Mouse (Mus musculus): Measurements from ENCODE around the gene Cisd1. TPM values are rescaled to one million over a fixed set of nuclear protein-coding genes. Genes with fewer than 3 reads are reported as not detected.

Cisd1 gene
- polyA plus RNA-seq, 1 experiment from 2014 or later = 223 TPM

DNA sequence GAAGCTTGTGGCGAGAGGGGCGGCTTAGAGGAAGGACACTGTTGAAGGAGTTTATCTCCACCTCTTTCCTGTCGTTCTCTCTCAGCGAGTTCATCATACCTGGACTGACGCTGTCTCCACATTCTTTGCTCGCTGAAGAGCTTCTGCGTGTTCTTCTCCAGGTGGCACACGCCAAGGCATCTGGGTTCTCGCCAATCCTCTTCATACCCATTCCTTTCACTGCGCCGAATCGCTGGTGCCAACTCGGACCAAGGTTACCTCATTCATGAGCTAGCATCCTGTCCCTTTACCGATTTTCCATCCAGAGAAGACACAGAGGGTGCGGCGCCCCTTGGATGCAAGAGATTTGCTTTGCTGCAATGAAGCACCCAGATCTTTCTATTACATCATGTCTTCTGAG lies 44.6 kb downstream of the Cisd1 start:
- Histone ChIP-seq H3K27ac (ENCODE audit: low read length) (no peak overlapping the region), H3K27me3 (ENCODE audit: control insufficient read depth, insufficient read depth, low read length) (no peaks in the 10 kb centered on the region), H3K4me3 (ENCODE audit: low read length) (no peak overlapping the region), H3K4me2 (ENCODE audit: low read depth, low read length) (no peak overlapping the region), H3K9me3 (replicated peaks; ENCODE audit: control insufficient read depth, low read length) (no peaks in the 10 kb centered on the region), H3K36me3 (ENCODE audit: control insufficient read depth, insufficient read depth) (no peaks in the 10 kb centered on the region), H3K4me1 (ENCODE audit: control insufficient read depth, insufficient read depth, low read length) (peaks cover 2% of the 10 kb centered on the region; the same call in 1 of the 2 replicates), H3K9ac (ENCODE audit: low read length) (no peak overlapping the region)
- no peak for ATAC-seq (replicated peaks; ENCODE audit: extremely low read depth, insufficient read depth, low FRiP score)
- 62% methylated on average over 16 of the region's 16 CpGs for WGBS

DNA sequence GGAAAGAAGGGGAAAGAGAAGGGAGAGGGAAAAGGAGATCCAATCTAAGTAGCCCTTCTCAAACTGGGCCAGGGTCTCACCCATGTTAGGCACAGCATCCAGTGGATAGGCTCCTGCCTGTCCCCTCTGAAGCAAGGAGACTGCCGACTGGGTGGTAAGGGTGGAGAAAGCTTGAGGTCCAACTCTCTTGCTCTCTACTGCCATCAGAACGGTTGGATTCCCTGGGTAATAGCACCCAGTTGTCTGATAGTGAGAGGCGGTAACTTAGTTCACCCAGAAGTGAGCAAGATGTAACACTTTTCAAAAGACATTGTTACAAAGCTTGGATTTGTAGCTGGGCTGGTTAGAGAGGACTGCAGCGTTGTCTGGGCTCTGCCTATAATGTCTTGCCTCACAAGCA lies 51.5 kb downstream of the Cisd1 start:
- Histone ChIP-seq H3K4me2 (ENCODE audit: low read depth, low read length) (no peak overlapping the region), H3K9me3 (replicated peaks; ENCODE audit: control insufficient read depth, low read length) (no peaks in the 10 kb centered on the region), H3K36me3 (ENCODE audit: control insufficient read depth, insufficient read depth) (no peaks in the 10 kb centered on the region), H3K27me3 (ENCODE audit: control insufficient read depth, insufficient read depth, low read length) (no peaks in the 10 kb centered on the region), H3K9ac (ENCODE audit: low read length) (no peak overlapping the region), H3K4me1 (ENCODE audit: control insufficient read depth, insufficient read depth, low read length) (no peaks in the 10 kb centered on the region; the same call in 1 of the 2 replicates), H3K4me3 (ENCODE audit: low read length) (no peak overlapping the region), H3K27ac (ENCODE audit: low read length) (no peak overlapping the region)
- no peak for ATAC-seq (replicated peaks; ENCODE audit: extremely low read depth, insufficient read depth, low FRiP score)
- 52% methylated on average over 4 of the region's 4 CpGs for WGBS

DNA sequence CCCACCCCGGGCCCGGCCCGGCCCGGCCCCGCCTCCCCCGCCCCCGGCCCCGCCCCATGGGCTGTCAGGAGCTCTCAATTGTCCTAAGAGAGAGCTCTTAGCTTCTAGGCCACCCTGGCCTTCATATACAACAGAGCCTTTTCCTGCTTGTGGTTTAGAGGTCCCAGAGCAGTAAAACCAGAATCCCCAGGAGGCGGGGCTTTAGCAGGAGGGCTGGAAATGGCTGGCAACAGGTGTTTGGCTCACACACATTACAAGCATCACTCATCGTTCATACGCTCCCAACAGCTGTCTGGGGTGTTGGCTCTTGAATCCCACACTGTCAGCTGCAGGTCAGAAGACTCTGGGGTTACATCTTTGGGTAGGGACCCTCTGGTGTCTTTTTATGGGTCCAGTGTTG lies 52.5 kb downstream of the Cisd1 start:
- Histone ChIP-seq H3K4me2 (ENCODE audit: low read depth, low read length) (peak overlapping the region; percentile 17; the same call in 1 of the 2 replicates), H3K9me3 (replicated peaks; ENCODE audit: control insufficient read depth, low read length) (no peaks in the 10 kb centered on the region), H3K27me3 (ENCODE audit: control insufficient read depth, insufficient read depth, low read length) (no peaks in the 10 kb centered on the region), H3K4me3 (ENCODE audit: low read length) (no peak overlapping the region), H3K36me3 (ENCODE audit: control insufficient read depth, insufficient read depth) (no peaks in the 10 kb centered on the region), H3K4me1 (ENCODE audit: control insufficient read depth, insufficient read depth, low read length) (no peaks in the 10 kb centered on the region; the same call in 1 of the 2 replicates), H3K9ac (ENCODE audit: low read length) (no peak overlapping the region), H3K27ac (ENCODE audit: low read length) (no peak overlapping the region)
- peak; percentile 47; the same call in 1 of the 2 replicates for ATAC-seq (replicated peaks; ENCODE audit: extremely low read depth, insufficient read depth, low FRiP score)
- 34% methylated on average over 3 of the region's 11 CpGs for WGBS

DNA sequence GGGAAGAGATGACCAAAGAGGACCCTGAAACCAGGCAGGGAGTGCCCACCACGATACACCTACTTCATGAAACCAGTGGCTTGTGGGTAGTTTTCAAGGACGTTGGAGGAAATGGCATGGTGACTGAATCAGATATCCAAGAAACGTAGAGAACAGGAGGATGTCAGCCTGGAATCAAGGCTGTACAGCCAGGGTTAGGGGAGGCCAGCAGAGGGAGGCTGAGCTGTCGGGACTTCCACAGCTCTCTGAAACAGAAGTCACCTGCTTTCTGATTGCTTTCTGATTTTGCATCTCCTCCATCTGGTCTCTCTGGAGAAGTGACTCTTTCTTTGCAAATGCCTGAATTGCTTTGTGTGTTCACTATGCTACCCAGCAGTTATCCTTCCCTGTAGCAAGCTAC lies 53.0 kb downstream of the Cisd1 start:
- Histone ChIP-seq H3K9ac (ENCODE audit: low read length) (no peak overlapping the region), H3K27ac (ENCODE audit: low read length) (no peak overlapping the region), H3K4me3 (ENCODE audit: low read length) (no peak overlapping the region), H3K4me1 (ENCODE audit: control insufficient read depth, insufficient read depth, low read length) (no peaks in the 10 kb centered on the region; the same call in 1 of the 2 replicates), H3K36me3 (ENCODE audit: control insufficient read depth, insufficient read depth) (no peaks in the 10 kb centered on the region), H3K4me2 (ENCODE audit: low read depth, low read length) (peak overlapping the region; percentile 17; the same call in 1 of the 2 replicates), H3K27me3 (ENCODE audit: control insufficient read depth, insufficient read depth, low read length) (no peaks in the 10 kb centered on the region), H3K9me3 (replicated peaks; ENCODE audit: control insufficient read depth, low read length) (no peaks in the 10 kb centered on the region)
- no peak for ATAC-seq (replicated peaks; ENCODE audit: extremely low read depth, insufficient read depth, low FRiP score)
- 13% methylated on average over 4 of the region's 4 CpGs for WGBS

DNA sequence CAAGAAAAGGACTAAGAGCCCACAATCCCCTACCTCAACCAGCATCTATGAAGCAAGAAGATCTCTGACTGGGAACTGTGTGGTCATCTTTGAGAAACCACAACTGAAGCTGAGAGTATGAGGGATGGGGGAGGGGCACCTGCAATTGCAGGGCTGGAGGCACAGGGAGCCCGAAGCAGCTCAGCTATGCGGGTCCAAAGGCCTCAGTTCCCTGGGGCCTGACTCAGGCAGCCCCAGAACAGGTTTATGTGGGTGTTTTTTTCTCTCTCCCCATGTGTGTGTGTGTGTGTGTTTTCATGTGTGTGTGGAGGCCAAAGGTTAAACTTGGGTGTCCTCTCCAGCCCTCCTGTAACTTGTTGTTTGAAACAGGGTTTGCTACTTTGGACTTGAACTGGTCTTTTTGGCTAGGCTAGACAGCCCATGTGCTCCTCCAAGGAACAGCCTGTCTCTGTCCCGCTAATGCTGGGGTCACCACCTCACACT lies 53.5 kb downstream of the Cisd1 start:
- Histone ChIP-seq H3K9me3 (replicated peaks; ENCODE audit: control insufficient read depth, low read length) (no peaks in the 10 kb centered on the region), H3K4me1 (ENCODE audit: control insufficient read depth, insufficient read depth, low read length) (no peaks in the 10 kb centered on the region; the same call in 1 of the 2 replicates), H3K4me2 (ENCODE audit: low read depth, low read length) (no peak overlapping the region), H3K36me3 (ENCODE audit: control insufficient read depth, insufficient read depth) (no peaks in the 10 kb centered on the region), H3K4me3 (ENCODE audit: low read length) (no peak overlapping the region), H3K27me3 (ENCODE audit: control insufficient read depth, insufficient read depth, low read length) (no peaks in the 10 kb centered on the region), H3K27ac (ENCODE audit: low read length) (no peak overlapping the region), H3K9ac (ENCODE audit: low read length) (no peak overlapping the region)
- no peak for ATAC-seq (replicated peaks; ENCODE audit: extremely low read depth, insufficient read depth, low FRiP score)
- 21% methylated on average over 3 of the region's 3 CpGs for WGBS

DNA sequence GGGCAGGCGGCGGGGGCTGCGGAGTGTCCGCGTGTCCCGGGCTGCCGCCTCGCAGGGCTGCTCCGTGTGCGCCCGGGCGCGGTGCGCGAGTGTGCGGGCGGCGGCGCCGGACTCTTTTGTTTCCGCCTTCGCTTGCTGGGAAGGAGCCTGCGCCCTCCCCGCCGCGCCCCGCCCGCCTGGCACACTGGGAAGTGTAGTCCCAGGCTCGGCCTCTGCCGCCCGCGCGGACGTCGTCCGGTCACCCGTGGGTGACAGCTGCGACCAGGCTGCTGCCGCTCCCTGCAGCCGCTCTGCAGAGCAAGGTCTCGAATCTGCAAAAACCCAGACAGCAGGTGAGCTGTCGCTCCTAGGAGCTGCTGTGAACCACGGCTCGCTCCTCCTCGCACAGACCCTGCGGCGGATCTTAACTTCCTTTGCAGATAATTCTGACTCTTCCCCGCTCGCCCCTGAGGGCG lies 59.6 kb downstream of the Cisd1 start, which contains the start of gene Ube2d1:
Ube2d1 (minus strand) TSS at position 137 of the 455 bp plus-strand sequence.
- Histone ChIP-seq H3K27me3 (ENCODE audit: control insufficient read depth, insufficient read depth, low read length) (no peaks in the 10 kb centered on the region), H3K36me3 (ENCODE audit: control insufficient read depth, insufficient read depth) (no peaks in the 10 kb centered on the region), H3K4me2 (ENCODE audit: low read depth, low read length) (peak within 1 kb of the TSS; percentile 68), H3K4me3 (ENCODE audit: low read length) (peak within 1 kb of the TSS; percentile 97), H3K27ac (ENCODE audit: low read length) (peak within 1 kb of the TSS; percentile 81), H3K9ac (ENCODE audit: low read length) (peak within 1 kb of the TSS; percentile 97), H3K4me1 (ENCODE audit: control insufficient read depth, insufficient read depth, low read length) (peaks cover 16% of the 10 kb centered on the region), H3K9me3 (replicated peaks; ENCODE audit: control insufficient read depth, low read length) (no peaks in the 10 kb centered on the region)
- WGBS = under 1% methylated on average over 50 of the region's 50 CpGs
- ATAC-seq (replicated peaks; ENCODE audit: extremely low read depth, insufficient read depth, low FRiP score) = peak; percentile 89

DNA sequence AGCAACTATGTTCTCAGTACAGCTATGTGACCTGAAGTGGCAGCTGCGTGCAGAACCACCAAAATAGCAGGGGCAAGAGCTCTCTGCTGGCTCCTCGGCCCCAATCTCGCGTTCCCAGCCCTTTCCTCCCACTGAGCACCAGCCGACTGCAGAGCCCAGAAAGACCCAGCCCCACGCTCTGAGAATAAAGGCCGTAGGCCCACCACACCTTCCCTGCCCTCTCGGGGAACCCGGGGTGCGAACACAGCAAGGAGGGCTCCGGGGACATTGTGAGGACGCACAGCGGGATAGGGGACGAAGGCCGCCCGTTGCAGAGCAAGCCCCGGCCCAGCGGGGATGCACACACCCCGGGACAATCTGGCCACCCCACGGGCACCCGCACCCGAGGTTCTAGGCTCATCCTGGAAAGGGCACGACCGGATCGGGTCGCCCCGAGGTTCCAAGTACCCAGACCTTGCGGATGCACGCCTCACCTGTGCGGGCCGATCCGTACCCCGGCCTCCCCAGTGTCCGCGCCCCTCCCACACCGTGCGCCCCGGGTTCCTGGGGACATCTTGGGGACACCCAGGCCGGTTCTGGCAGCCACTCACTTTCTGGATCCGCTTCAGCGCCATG lies 60.1 kb downstream of the Cisd1 start:
- peak overlapping the region; percentile 68 for H3K4me2 ChIP-seq (ENCODE audit: low read depth, low read length)
- WGBS = under 1% methylated on average over 41 of the region's 41 CpGs
- H3K36me3 ChIP-seq (ENCODE audit: control insufficient read depth, insufficient read depth) = no peaks in the 10 kb centered on the region
- no peaks in the 10 kb centered on the region for H3K9me3 ChIP-seq (replicated peaks; ENCODE audit: control insufficient read depth, low read length)
- peaks cover 16% of the 10 kb centered on the region for H3K4me1 ChIP-seq (ENCODE audit: control insufficient read depth, insufficient read depth, low read length)
- peak; percentile 71 for ATAC-seq (replicated peaks; ENCODE audit: extremely low read depth, insufficient read depth, low FRiP score)
- H3K4me3 ChIP-seq (ENCODE audit: low read length) = peak overlapping the region; percentile 97
- peak overlapping the region; percentile 97 for H3K9ac ChIP-seq (ENCODE audit: low read length)
- H3K27ac ChIP-seq (ENCODE audit: low read length) = peak overlapping the region; percentile 81
- no peaks in the 10 kb centered on the region for H3K27me3 ChIP-seq (ENCODE audit: control insufficient read depth, insufficient read depth, low read length)

DNA sequence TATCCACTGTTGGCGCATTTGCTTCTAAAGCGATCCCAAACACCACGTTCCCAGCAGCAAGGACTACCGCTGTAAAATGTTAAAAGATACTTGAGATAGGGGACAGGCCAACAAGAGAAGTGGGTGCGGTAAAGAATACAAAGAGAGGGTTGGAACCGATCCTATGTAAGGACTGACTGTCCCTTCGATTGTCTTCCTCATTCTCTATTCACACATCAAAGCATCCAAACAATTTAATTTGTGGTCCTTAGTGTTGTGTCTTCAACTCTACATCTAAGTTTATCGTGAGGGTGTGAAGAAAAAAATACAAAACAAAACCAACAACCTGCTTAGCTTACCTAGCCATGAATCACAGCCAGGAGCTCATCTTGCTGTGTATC lies 60.6 kb downstream of the Cisd1 start:
- ATAC-seq (replicated peaks; ENCODE audit: extremely low read depth, insufficient read depth, low FRiP score) = no peak

More for the DNA sequence above, 60.6 kb downstream of the Cisd1 start:
- Histone ChIP-seq H3K4me1 (ENCODE audit: control insufficient read depth, insufficient read depth, low read length) (peaks cover 16% of the 10 kb centered on the region), H3K9ac (ENCODE audit: low read length) (peak overlapping the region; percentile 97), H3K9me3 (replicated peaks; ENCODE audit: control insufficient read depth, low read length) (no peaks in the 10 kb centered on the region), H3K27me3 (ENCODE audit: control insufficient read depth, insufficient read depth, low read length) (no peaks in the 10 kb centered on the region), H3K36me3 (ENCODE audit: control insufficient read depth, insufficient read depth) (no peaks in the 10 kb centered on the region), H3K4me3 (ENCODE audit: low read length) (peak overlapping the region; percentile 97), H3K4me2 (ENCODE audit: low read depth, low read length) (peak overlapping the region; percentile 68), H3K27ac (ENCODE audit: low read length) (peak overlapping the region; percentile 81)
- WGBS = 13% methylated on average over 8 of the region's 8 CpGs

Data from heart, embryonic 16.5 days (tissue).